Mouse (Mus musculus): ENCODE data around the gene Rps6ka2.

- TF ChIP-seq CHD2 (IDR thresholded peaks at IDR 0.05; ENCODE audit: low read depth, low read length): no peak
- no peak for TF ChIP-seq ZNF384 (IDR thresholded peaks at IDR 0.05; ENCODE audit: low read depth, low read length)
- TF ChIP-seq MAFK (IDR thresholded peaks at IDR 0.05; ENCODE audit: insufficient read depth, low read depth, low read length): no peak
These were observed 109.3 kb downstream of the Rps6ka2 start for GRCm38 (mm10) chr17:7279251-7279650.
